Mouse (Mus musculus) MEL (cell line): Measurements from ENCODE around the gene Unc119b. TPM values are rescaled to one million over a fixed set of nuclear protein-coding genes. Genes with fewer than 3 reads are reported as not detected.

Source experiments
- DNase-seq: peaks from one replicate; pipeline ENCODE4 v3.0.0; 2011; ENCODE audit warnings: low read depth, low spot score
- H3K27ac ChIP-seq: 2 replicates; pipeline ENCODE4 v1.5.1; 2012; ENCODE audit warnings: low read depth, mild to moderate bottlenecking, control low read depth, low read length, moderate library complexity; ENCODE audit not compliant: control insufficient read depth
- H3K27me3 ChIP-seq, 2 experiments: fragments of 150-350 bp in 1 of 2; sonication (generic) in 1 of 2; 2 replicates each; pipeline ENCODE4 v1.6.1; 2012; ENCODE audit warnings: low read length in 2 of 2, mild to moderate bottlenecking in 2 of 2, improper control_type of control experiment in 1 of 2, moderate library complexity in 1 of 2; ENCODE audit not compliant: insufficient read depth in 2 of 2, control insufficient read depth in 1 of 2
- H3K36me3 ChIP-seq, 2 experiments: 2 replicates each; pipeline ENCODE4 v1.6.1; 2012 to 2014; ENCODE audit warnings: low read length in 2 of 2, improper control_type of control experiment in 1 of 2, inconsistent platforms in 1 of 2, mild to moderate bottlenecking in 1 of 2; ENCODE audit not compliant: insufficient read depth in 2 of 2, control insufficient read depth in 1 of 2
- H3K4me1 ChIP-seq, 2 experiments: fragments of 150-350 bp in 1 of 2; sonication (generic) in 1 of 2; 2 replicates each; pipeline ENCODE4 v1.6.1; 2012; ENCODE audit warnings: low read length in 2 of 2, improper control_type of control experiment in 1 of 2, mild to moderate bottlenecking in 1 of 2; ENCODE audit not compliant: insufficient read depth in 2 of 2, control insufficient read depth in 1 of 2
- H3K4me3 ChIP-seq, 2 experiments: fragments of 150-350 bp in 1 of 2; sonication (generic) in 1 of 2; 2 replicates each; pipeline ENCODE4 v1.5.1; 2012; ENCODE audit warnings: low read depth in 2 of 2, low read length in 2 of 2, mild to moderate bottlenecking in 2 of 2, moderate library complexity in 2 of 2, control low read depth in 1 of 2, improper control_type of control experiment in 1 of 2; ENCODE audit not compliant: control insufficient read depth in 1 of 2, insufficient read depth in 1 of 2
- H3K79me2 ChIP-seq: 2 replicates; pipeline ENCODE4 v1.6.1; 2012; ENCODE audit warnings: mild to moderate bottlenecking, low read length, moderate library complexity; ENCODE audit not compliant: control insufficient read depth, poor library complexity, insufficient read depth
- H3K9ac ChIP-seq: 2 replicates; pipeline ENCODE4 v1.6.1; 2012; ENCODE audit warnings: low read depth, mild to moderate bottlenecking, control low read depth, low read length, moderate library complexity; ENCODE audit not compliant: control insufficient read depth, poor library complexity, severe bottlenecking
- H3K9me3 ChIP-seq: fragments of 150-350 bp; sonication (generic); replicated peaks from 2 replicates; pipeline ENCODE4 v1.6.1; 2012; ENCODE audit warnings: mild to moderate bottlenecking, low read length, improper control_type of control experiment, moderate library complexity; ENCODE audit not compliant: insufficient read depth
- CHD1 ChIP-seq: IDR thresholded peaks from 2 replicates; pipeline ENCODE4 v1.6.1; 2012; ENCODE audit warnings: low read depth, mild to moderate bottlenecking, inconsistent platforms, low read length, improper control_type of control experiment
- CTCF ChIP-seq, 3 experiments: IDR thresholded peaks in 2 of 3; conservative IDR thresholded peaks in 1 of 3; 2 replicates each; pipeline ENCODE4 v1.5.1; 2011 to 2012; ENCODE audit warnings: low read length in 3 of 3, low read depth in 2 of 3, mild to moderate bottlenecking in 2 of 3, improper control_type of control experiment in 1 of 3, inconsistent platforms in 1 of 3, mixed read lengths in 1 of 3, moderate library complexity in 1 of 3; ENCODE audit not compliant: control insufficient read depth in 1 of 3, insufficient read depth in 1 of 3, poor library complexity in 1 of 3, severe bottlenecking in 1 of 3
- ELF1 ChIP-seq: IDR thresholded peaks from 2 replicates; pipeline ENCODE4 v1.6.1; 2014; ENCODE audit warnings: low read depth, mild to moderate bottlenecking, inconsistent platforms, low read length, improper control_type of control experiment, moderate library complexity
- JUND ChIP-seq: IDR thresholded peaks from 2 replicates; pipeline ENCODE4 v1.6.1; 2011; ENCODE audit warnings: low read depth, mild to moderate bottlenecking, improper control_type of control experiment, low read length
- KAT2A ChIP-seq: conservative IDR thresholded peaks from 2 replicates; pipeline ENCODE4 v1.6.1; 2012; ENCODE audit warnings: low read depth, low read length, improper control_type of control experiment, inconsistent platforms
- NELFE ChIP-seq: IDR thresholded peaks from 2 replicates; pipeline ENCODE4 v1.6.1; 2011; ENCODE audit warnings: low read depth, low read length, improper control_type of control experiment
- POLR2A ChIP-seq, 2 experiments: IDR thresholded peaks; 2 replicates each; pipeline ENCODE4 v1.6.1; 2011 to 2012; ENCODE audit warnings: low read length in 2 of 2, mild to moderate bottlenecking in 2 of 2, control low read depth in 1 of 2, improper control_type of control experiment in 1 of 2, low read depth in 1 of 2, moderate library complexity in 1 of 2; ENCODE audit not compliant: control insufficient read depth in 1 of 2, insufficient read depth in 1 of 2, poor library complexity in 1 of 2
- POLR2AphosphoS5 ChIP-seq: IDR thresholded peaks from 2 replicates; pipeline ENCODE4 v1.6.1; 2012; ENCODE audit warnings: low read depth, borderline replicate concordance, mild to moderate bottlenecking, inconsistent platforms, low read length, moderate library complexity, mixed read lengths
- SMC3 ChIP-seq: IDR thresholded peaks from 2 replicates; pipeline ENCODE4 v1.6.1; 2011; ENCODE audit warnings: low read depth, low read length, improper control_type of control experiment
- TAL1 ChIP-seq: IDR thresholded peaks from 2 replicates; pipeline ENCODE4 v1.6.1; 2012; ENCODE audit warnings: mild to moderate bottlenecking, inconsistent platforms, low read length, moderate library complexity, mixed read lengths
- ZNF384 ChIP-seq: IDR thresholded peaks from 2 replicates; pipeline ENCODE4 v1.6.1; 2012; ENCODE audit warnings: low read depth, mild to moderate bottlenecking, inconsistent platforms, low read length, improper control_type of control experiment
- polyA plus RNA-seq, 2 experiments: library from polyadenylated mRNA; stranded (reverse) in 1 of 2; unstranded in 1 of 2; fragments of >175 nt in 1 of 2; fragments of >200 nt in 1 of 2; gene quantifications; 2 replicates each; pipeline versions ENCODE4 v1.2.1 to v1.2.4; 2012; ENCODE audit warnings: low replicate concordance in 2 of 2, low read depth in 1 of 2; ENCODE audit not compliant: insufficient read length in 2 of 2, insufficient read depth in 1 of 2, missing spikeins in 1 of 2
- total RNA-seq: library from RNA; depleted of rRNA; stranded (reverse); fragments of 300-350 nt; gene quantifications from 2 replicates; pipeline ENCODE4 v1.2.3, GENCODE M21; 2012

Unc119b gene
- total and polyA plus RNA-seq, 3 experiments = 18.6 to 25.7 TPM; not detected in 1

GRCm38 (mm10) chr5:115132465-115132864, 2.3 kb downstream of the Unc119b start:
- Histone ChIP-seq H3K4me3 (no peak overlapping the region), H3K79me2 (peaks cover 9% of the 10 kb centered on the region), H3K36me3 (peaks cover 2% of the 10 kb centered on the region in 2 experiments; a peak in 3 of 4 replicates), H3K27me3 (no peaks in the 10 kb centered on the region), H3K9ac (no peak overlapping the region), H3K9me3 (no peaks in the 10 kb centered on the region)
- no peak for TF ChIP-seq POLR2A (IDR thresholded peaks at IDR 0.05; ENCODE audit: control insufficient read depth in 1 of 2, insufficient read depth in 1 of 2, low read depth in 1 of 2, low read length in 2 of 2, poor library complexity in 1 of 2)
- TF ChIP-seq, all 39 proteins: peak for 0
- Histone ChIP-seq H3K4me1 (peaks cover 0 to 7% of the 10 kb centered on the region in 2 experiments), H3K27ac (no peak overlapping the region)
- DNase-seq = no peak

- DNase-seq = no peak
These were observed 5.4 kb downstream of the Unc119b start for GRCm38 (mm10) chr5:115129328-115129727.

GRCm38 (mm10) chr5:115127421-115128179, 7.2 kb downstream of the Unc119b start:
- Histone ChIP-seq H3K27me3 (no peaks in the 10 kb centered on the region), H3K4me3 (no peak overlapping the region), H3K9me3 (no peaks in the 10 kb centered on the region), H3K9ac (no peak overlapping the region), H3K36me3 (peaks cover 0 to 2% of the 10 kb centered on the region in 2 experiments; a peak in 1 of 4 replicates), H3K79me2 (peaks cover under 1% of the 10 kb centered on the region; the same call in 1 of the 2 replicates), H3K27ac (no peak overlapping the region), H3K4me1 (no peaks in the 10 kb centered on the region; a peak in 1 of 4 replicates)
- DNase-seq = no peak
- TF ChIP-seq POLR2A (IDR thresholded peaks at IDR 0.05; ENCODE audit: control insufficient read depth in 1 of 2, insufficient read depth in 1 of 2, low read depth in 1 of 2, low read length in 2 of 2, poor library complexity in 1 of 2) (no peak), ZNF384 (no peak), POLR2AphosphoS5 (no peak), SMC3 (no peak), TAL1 (no peak), KAT2A (no peak), JUND (no peak), NELFE (no peak)

More at GRCm38 (mm10) chr5:115129328-115129727, 5.4 kb downstream of the Unc119b start:
- Histone ChIP-seq H3K4me3 (no peak overlapping the region), H3K4me1 (peaks cover 0 to 7% of the 10 kb centered on the region in 2 experiments), H3K9me3 (no peaks in the 10 kb centered on the region), H3K27me3 (no peaks in the 10 kb centered on the region), H3K36me3 (peaks cover 2% of the 10 kb centered on the region in 2 experiments; a peak in 3 of 4 replicates), H3K9ac (no peak overlapping the region), H3K27ac (no peak overlapping the region), H3K79me2 (peaks cover 9% of the 10 kb centered on the region)
- TF ChIP-seq ELF1 = no peak
- no peak for TF ChIP-seq CHD1
- peak in 2 of 3 experiments; percentile 6 to 21; a peak in 2 of 6 replicates for TF ChIP-seq CTCF (IDR thresholded peaks at IDR 0.05 in 2 of 3, conservative IDR thresholded peaks at IDR 0.05 in 1 of 3; ENCODE audit: control insufficient read depth in 1 of 3, insufficient read depth in 1 of 3, low read depth in 2 of 3, low read length in 3 of 3, poor library complexity in 1 of 3, severe bottlenecking in 1 of 3)
